Mouse (Mus musculus) embryonic facial prominence, embryonic 15.5 days (tissue): ENCODE results near the gene Bag1. TPM values are rescaled to one million over a fixed set of nuclear protein-coding genes. Genes with fewer than 3 reads are reported as not detected.
"Not testable (repeated sequence)": the region's sequence is repeated elsewhere in the genome, so short reads cannot be mapped to it uniquely, and the experiment has no call there.

Experiments
- ATAC-seq: fragments of 200-750 bp; cut with Nextera tagmentation; 2 replicates; pipeline ENCODE4 v1.8.0; 2017; ENCODE audit warnings: low read depth, moderate TSS enrichment; ENCODE audit not compliant: insufficient number of reproducible peaks, low FRiP score, low TSS enrichment
- H3K27ac ChIP-seq: fragments of 300-500 bp; sonication (generic); replicated peaks from 2 replicates; pipeline ENCODE4 v1.5.1; 2015; ENCODE audit warnings: mild to moderate bottlenecking, inconsistent platforms
- H3K27me3 ChIP-seq: fragments of 300-500 bp; sonication (generic); 2 replicates; pipeline ENCODE4 v1.6.1; 2015; ENCODE audit warnings: inconsistent platforms
- H3K36me3 ChIP-seq: fragments of 300-500 bp; sonication (generic); 2 replicates; pipeline ENCODE4 v1.6.1; 2015; ENCODE audit warnings: mild to moderate bottlenecking, inconsistent platforms
- H3K4me1 ChIP-seq: fragments of 300-500 bp; sonication (generic); 2 replicates; pipeline ENCODE4 v1.6.1; 2015; ENCODE audit warnings: inconsistent platforms
- H3K4me2 ChIP-seq: fragments of 300-500 bp; sonication (generic); replicated peaks from 2 replicates; pipeline ENCODE4 v1.6.1; 2015; ENCODE audit warnings: mild to moderate bottlenecking, inconsistent platforms
- H3K4me3 ChIP-seq: fragments of 300-500 bp; sonication (generic); replicated peaks from 2 replicates; pipeline ENCODE4 v1.5.1; 2015; ENCODE audit warnings: mild to moderate bottlenecking, inconsistent platforms
- H3K9ac ChIP-seq: fragments of 300-500 bp; sonication (generic); 2 replicates; pipeline ENCODE4 v1.6.1; 2015; ENCODE audit warnings: inconsistent platforms
- H3K9me3 ChIP-seq: fragments of 300-500 bp; sonication (generic); replicated peaks from 2 replicates; pipeline ENCODE4 v1.6.1; 2016; ENCODE audit warnings: inconsistent platforms
- WGBS: fragments of 180-500 bp; shearing (Covaris S2); methylation state at CpG from one replicate; pipeline ENCODE4 v1.1.7; 2015; 5-methylcytosine and 5-hydroxymethylcytosine counted together
- polyA plus RNA-seq: library from polyadenylated mRNA; unstranded; fragments of >200 nt; fragmentation: Nextera tagmentation; extraction: Ambion mirVana; gene quantifications from 2 replicates; pipeline ENCODE4 v1.2.1, GENCODE M21; 2015

Gene Bag1
- polyA plus RNA-seq, 1 experiment from 2014 or later: 206 TPM

GRCm38 (mm10) chr4:40934369-40934768, 13.7 kb downstream of the Bag1 start:
- WGBS: 90% methylated on average over 3 of the region's 3 CpGs
- not testable (repeated sequence) for H3K9me3 ChIP-seq, H3K9ac ChIP-seq, H3K27ac ChIP-seq, H3K4me2 ChIP-seq, H3K27me3 ChIP-seq, H3K4me3 ChIP-seq, H3K4me1 ChIP-seq, ATAC-seq
- H3K36me3 ChIP-seq: peaks cover 65% of the 10 kb centered on the region

- no peaks in the 10 kb centered on the region for H3K27me3 ChIP-seq
- 86% methylated on average over 5 of the region's 5 CpGs for WGBS
- ATAC-seq: no peak
- H3K9ac ChIP-seq: no peak overlapping the region
- no peak overlapping the region for H3K4me3 ChIP-seq
- no peak overlapping the region for H3K4me2 ChIP-seq
- peaks cover 59% of the 10 kb centered on the region for H3K36me3 ChIP-seq
- H3K9me3 ChIP-seq: no peaks in the 10 kb centered on the region
- no peaks in the 10 kb centered on the region for H3K4me1 ChIP-seq
- no peak overlapping the region for H3K27ac ChIP-seq
Measured at GRCm38 (mm10) chr4:40933694-40934093, 14.4 kb downstream of the Bag1 start.

GRCm38 (mm10) chr4:40929046-40929445, 19.0 kb downstream of the Bag1 start:
- no peak overlapping the region for H3K4me2 ChIP-seq
- no peaks in the 10 kb centered on the region for H3K27me3 ChIP-seq
- no peak overlapping the region for H3K4me3 ChIP-seq
- no peak overlapping the region for H3K9ac ChIP-seq
- peaks cover 20% of the 10 kb centered on the region; the same call in 1 of the 2 replicates for H3K36me3 ChIP-seq
- ATAC-seq: no peak
- no peaks in the 10 kb centered on the region for H3K9me3 ChIP-seq
- H3K4me1 ChIP-seq: no peaks in the 10 kb centered on the region
- no peak overlapping the region for H3K27ac ChIP-seq
- WGBS: 85% methylated on average over 7 of the region's 7 CpGs

- H3K9me3 ChIP-seq: no peaks in the 10 kb centered on the region
- H3K36me3 ChIP-seq: no peaks in the 10 kb centered on the region
- no peak overlapping the region for H3K9ac ChIP-seq
- H3K4me2 ChIP-seq: no peak overlapping the region
- H3K4me1 ChIP-seq: no peaks in the 10 kb centered on the region
- no peaks in the 10 kb centered on the region; the same call in 1 of the 2 replicates for H3K27me3 ChIP-seq
- no peak overlapping the region for H3K27ac ChIP-seq
- H3K4me3 ChIP-seq: no peak overlapping the region
- ATAC-seq: no peak
- WGBS: 45% methylated on average over 3 of the region's 3 CpGs
Measured at GRCm38 (mm10) chr4:40925568-40925967, 22.5 kb downstream of the Bag1 start.

- H3K27ac ChIP-seq: no peak overlapping the region
- no peak overlapping the region for H3K4me2 ChIP-seq
- no peaks in the 10 kb centered on the region for H3K9me3 ChIP-seq
- H3K9ac ChIP-seq: no peak overlapping the region
- no peak overlapping the region for H3K4me3 ChIP-seq
- ATAC-seq: no peak
- H3K36me3 ChIP-seq: no peaks in the 10 kb centered on the region
- 0 out of 2 replicates have a peak, but pooled peaks cover 3% of the 10 kb centered on the region for H3K4me1 ChIP-seq
- H3K27me3 ChIP-seq: no peaks in the 10 kb centered on the region; the same call in 1 of the 2 replicates
- 66% methylated on average over 6 of the region's 6 CpGs for WGBS
Measured at GRCm38 (mm10) chr4:40923087-40923651, 24.9 kb downstream of the Bag1 start.

GRCm38 (mm10) chr4:40921288-40921687, 26.8 kb downstream of the Bag1 start:
- WGBS: 72% methylated on average over 3 of the region's 3 CpGs
- no peak overlapping the region for H3K27ac ChIP-seq
- H3K4me2 ChIP-seq: no peak overlapping the region
- 0 out of 2 replicates have a peak, but pooled peaks cover 3% of the 10 kb centered on the region for H3K4me1 ChIP-seq
- H3K27me3 ChIP-seq: no peaks in the 10 kb centered on the region; the same call in 1 of the 2 replicates
- H3K36me3 ChIP-seq: no peaks in the 10 kb centered on the region
- no peaks in the 10 kb centered on the region for H3K9me3 ChIP-seq
- H3K9ac ChIP-seq: no peak overlapping the region
- ATAC-seq: no peak
- no peak overlapping the region for H3K4me3 ChIP-seq

- Histone ChIP-seq H3K36me3 (no peaks in the 10 kb centered on the region), H3K4me2 (no peak overlapping the region), H3K27ac (no peak overlapping the region), H3K4me3 (no peak overlapping the region), H3K4me1 (0 out of 2 replicates have a peak, but pooled peaks cover 6% of the 10 kb centered on the region), H3K27me3 (no peaks in the 10 kb centered on the region; the same call in 1 of the 2 replicates), H3K9me3 (no peaks in the 10 kb centered on the region), H3K9ac (no peak overlapping the region)
- WGBS: 77% methylated on average over 2 of the region's 2 CpGs
- no peak for ATAC-seq
Measured at GRCm38 (mm10) chr4:40920576-40920975, 27.5 kb downstream of the Bag1 start.

- Histone ChIP-seq H3K9ac (no peak within 1 kb of the TSS), H3K27me3 (no peaks in the 10 kb centered on the region; the same call in 1 of the 2 replicates), H3K36me3 (no peaks in the 10 kb centered on the region), H3K9me3 (no peaks in the 10 kb centered on the region), H3K4me3 (no peak within 1 kb of the TSS), H3K4me1 (0 out of 2 replicates have a peak, but pooled peaks cover 6% of the 10 kb centered on the region), H3K4me2 (no peak within 1 kb of the TSS), H3K27ac (no peak within 1 kb of the TSS)
- ATAC-seq: no peak
- WGBS: 48% methylated on average over 3 of the region's 3 CpGs
Measured at GRCm38 (mm10) chr4:40919785-40920184, 28.3 kb downstream of the Bag1 start, which contains the start of gene Spink4. Spink4 (plus strand) TSS chr4:40920052.

GRCm38 (mm10) chr4:40916592-40917155, 31.4 kb downstream of the Bag1 start:
- 88% methylated on average over 7 of the region's 7 CpGs for WGBS
- no peaks in the 10 kb centered on the region for H3K9me3 ChIP-seq
- H3K4me1 ChIP-seq: 0 out of 2 replicates have a peak, but pooled peaks cover 6% of the 10 kb centered on the region
- H3K4me2 ChIP-seq: no peak overlapping the region
- no peaks in the 10 kb centered on the region for H3K27me3 ChIP-seq
- H3K36me3 ChIP-seq: no peaks in the 10 kb centered on the region
- H3K27ac ChIP-seq: no peak overlapping the region
- no peak overlapping the region for H3K4me3 ChIP-seq
- no peak for ATAC-seq
- H3K9ac ChIP-seq: no peak overlapping the region

GRCm38 (mm10) chr4:40915947-40916346, 32.1 kb downstream of the Bag1 start:
- H3K27me3 ChIP-seq: no peaks in the 10 kb centered on the region
- H3K27ac ChIP-seq: no peak overlapping the region
- 50% methylated on average over 5 of the region's 5 CpGs for WGBS
- 0 out of 2 replicates have a peak, but pooled peaks cover 6% of the 10 kb centered on the region for H3K4me1 ChIP-seq
- no peaks in the 10 kb centered on the region for H3K36me3 ChIP-seq
- H3K9ac ChIP-seq: no peak overlapping the region
- H3K4me2 ChIP-seq: no peak overlapping the region
- no peak for ATAC-seq
- H3K4me3 ChIP-seq: no peak overlapping the region
- no peaks in the 10 kb centered on the region for H3K9me3 ChIP-seq

GRCm38 (mm10) chr4:40914287-40914867, 33.7 kb downstream of the Bag1 start:
- Histone ChIP-seq H3K4me3 (no peak overlapping the region), H3K9me3 (no peaks in the 10 kb centered on the region), H3K4me2 (no peak overlapping the region), H3K27me3 (no peaks in the 10 kb centered on the region), H3K36me3 (no peaks in the 10 kb centered on the region), H3K9ac (no peak overlapping the region), H3K27ac (no peak overlapping the region), H3K4me1 (0 out of 2 replicates have a peak, but pooled peaks cover 3% of the 10 kb centered on the region)
- ATAC-seq: no peak
